Mouse (Mus musculus) E14TG2a.4 (cell line): ENCODE measurements around the gene Gmeb2.

Experiments
- CTCF ChIP-seq: conservative IDR thresholded peaks from 2 replicates; pipeline ENCODE4 v1.5.1; 2014; ENCODE audit warnings: low read length
- NANOG ChIP-seq: IDR thresholded peaks from 2 replicates; pipeline ENCODE4 v1.6.1; 2014; ENCODE audit warnings: borderline replicate concordance, low read length, mixed read lengths
- POU5F1 ChIP-seq: IDR thresholded peaks from 2 replicates; pipeline ENCODE4 v1.6.1; 2014; ENCODE audit warnings: low read length, borderline replicate concordance

- TF ChIP-seq CTCF: no peak
- TF ChIP-seq POU5F1: no peak
- no peak for TF ChIP-seq NANOG
Measured at GRCm38 (mm10) chr2:181238861-181239260, 49.0 kb downstream of the Gmeb2 start.
